Mouse (Mus musculus) CH12.LX (cell line): ENCODE results near the gene Pknox2.

ENCODE experiments used
- CHD1 ChIP-seq: IDR thresholded peaks from 2 replicates; pipeline ENCODE4 v1.6.1; 2012; ENCODE audit warnings: low read depth, low read length, improper control_type of control experiment, inconsistent platforms
- CHD2 ChIP-seq: IDR thresholded peaks from 2 replicates; pipeline ENCODE4 v1.6.1; 2011; ENCODE audit warnings: low read length, improper control_type of control experiment
- CTCF ChIP-seq, 2 experiments: IDR thresholded peaks in 1 of 2; conservative IDR thresholded peaks in 1 of 2; 2 replicates each; pipeline ENCODE4 v1.5.1; 2011 to 2012; ENCODE audit warnings: low read depth in 2 of 2, low read length in 2 of 2, improper control_type of control experiment in 1 of 2, inconsistent platforms in 1 of 2, mild to moderate bottlenecking in 1 of 2, moderate library complexity in 1 of 2

- TF ChIP-seq CTCF (conservative IDR thresholded peaks at IDR 0.05 in 1 of 2, IDR thresholded peaks at IDR 0.05 in 1 of 2; ENCODE audit: low read depth in 2 of 2, low read length in 2 of 2): no peak; a peak in 1 of 4 replicates
- TF ChIP-seq CHD1: no peak
- no peak for TF ChIP-seq CHD2
Observed at GRCm38 (mm10) chr9:36932950-36933812, 214.0 kb downstream of the Pknox2 start.
